Mouse (Mus musculus) frontal cortex, postnatal 10 days (tissue): ENCODE measurements around the gene Magt1.
"Not testable (repeated sequence)": the region's sequence is repeated elsewhere in the genome, so short reads cannot be mapped to it uniquely, and the experiment has no call there.

ENCODE experiments used
- DNase-seq, 2 experiments: peaks; one replicate each; pipeline ENCODE4 v3.0.0; 2022; ENCODE audit warnings: low spot score in 2 of 2, mixed read lengths in 1 of 2

Gene Magt1

GRCm38 (mm10) chrX:106011465-106012159, at the start of gene Magt1:
Magt1 (minus strand) TSS chrX:106011906.
- DNase-seq = peak; percentile 78 to 82

- no peak for DNase-seq
Observed at GRCm38 (mm10) chrX:106048191-106048590, 36.5 kb upstream of the Magt1 start.

- no peak for DNase-seq
Observed at GRCm38 (mm10) chrX:106045928-106046327, 34.2 kb upstream of the Magt1 start.

- DNase-seq = no peak
Observed at GRCm38 (mm10) chrX:106045455-106045854, 33.7 kb upstream of the Magt1 start.

GRCm38 (mm10) chrX:106043863-106044617, 32.3 kb upstream of the Magt1 start:
- DNase-seq = no peak

- DNase-seq = no peak
Observed at GRCm38 (mm10) chrX:106037185-106037752, 25.6 kb upstream of the Magt1 start.

GRCm38 (mm10) chrX:106035727-106036126, 24.0 kb upstream of the Magt1 start:
- DNase-seq = no peak

GRCm38 (mm10) chrX:106031124-106031523, 19.4 kb upstream of the Magt1 start:
- no peak for DNase-seq

- no peak for DNase-seq
Observed at GRCm38 (mm10) chrX:106030176-106030575, 18.5 kb upstream of the Magt1 start.

- no peak for DNase-seq
Observed at GRCm38 (mm10) chrX:106027343-106027674, 15.6 kb upstream of the Magt1 start.

- peak; percentile 84 to 87 for DNase-seq
Observed at GRCm38 (mm10) chrX:106026418-106027342, 15.0 kb upstream of the Magt1 start, which contains the start of gene Atp7a. Atp7a (plus strand) TSS chrX:106027276.

- DNase-seq = no peak
Observed at GRCm38 (mm10) chrX:106017516-106017915, 5.8 kb upstream of the Magt1 start.

GRCm38 (mm10) chrX:106017102-106017501, 5.4 kb upstream of the Magt1 start:
- no peak for DNase-seq

GRCm38 (mm10) chrX:106015571-106016322, 4.0 kb upstream of the Magt1 start, which contains the start of gene Cox7b:
Cox7b (plus strand) TSS chrX:106015700.
- peak; percentile 54 to 71 for DNase-seq

- DNase-seq = not testable (repeated sequence)
Observed at GRCm38 (mm10) chrX:106014741-106015377, 3.2 kb upstream of the Magt1 start.

GRCm38 (mm10) chrX:106013217-106013616, 1.5 kb upstream of the Magt1 start:
- DNase-seq = peak in 1 of 2 experiments; percentile 16

GRCm38 (mm10) chrX:106012559-106012958, 853 bp upstream of the Magt1 start:
- DNase-seq = no peak

GRCm38 (mm10) chrX:106010762-106011161, 944 bp downstream of the Magt1 start:
- no peak for DNase-seq

- no peak for DNase-seq
Observed at GRCm38 (mm10) chrX:106001605-106002004, 10.1 kb downstream of the Magt1 start.

GRCm38 (mm10) chrX:105957091-105957490, 54.6 kb downstream of the Magt1 start:
- not testable (repeated sequence) for DNase-seq
